Mouse (Mus musculus): ENCODE measurements around the gene Adat1. TPM values are rescaled to one million over a fixed set of nuclear protein-coding genes. Genes with fewer than 3 reads are reported as not detected.

Adat1 gene
- total RNA-seq, 2 experiments from 2014 or later = 6.7 to 23.7 TPM

Other genes with a start within 250 kb of the Adat1 start
- gene Bcar1, start 248.5 kb downstream of the Adat1 start, total RNA-seq (2014; fragmentation: Nextera tagmentation) = 0.17 TPM in 1 of 2 replicates, not detected in the other
- gene Bcar1, start 248.5 kb downstream of the Adat1 start, total RNA-seq (2017) = not detected in 2 replicates
- gene Cfdp1, start 138.0 kb downstream of the Adat1 start, total RNA-seq (2014; fragmentation: Nextera tagmentation) = 159 and 214 TPM in 2 replicates
- gene Cfdp1, start 138.0 kb downstream of the Adat1 start, total RNA-seq (2017) = 339 and 404 TPM in 2 replicates
- 4.4 and 5.0 TPM in 2 replicates for gene Tmem170, start 115.6 kb downstream of the Adat1 start, total RNA-seq (2014; fragmentation: Nextera tagmentation)
- 3.7 and 4.3 TPM in 2 replicates for gene Tmem170, start 115.6 kb downstream of the Adat1 start, total RNA-seq (2017)
- not detected in 2 replicates for gene Chst5, start 81.9 kb downstream of the Adat1 start, total RNA-seq (2014; fragmentation: Nextera tagmentation)
- not detected in 2 replicates for gene Chst5, start 81.9 kb downstream of the Adat1 start, total RNA-seq (2017)
- gene Tmem231, start 58.4 kb downstream of the Adat1 start, total RNA-seq (2014; fragmentation: Nextera tagmentation) = 2.5 and 3.9 TPM in 2 replicates
- gene Tmem231, start 58.4 kb downstream of the Adat1 start, total RNA-seq (2017) = 1.6 and 2.1 TPM in 2 replicates
- 42.6 and 55.5 TPM in 2 replicates for gene Gabarapl2, start 51.6 kb downstream of the Adat1 start, total RNA-seq (2014; fragmentation: Nextera tagmentation)
- gene Gabarapl2, start 51.6 kb downstream of the Adat1 start, total RNA-seq (2017) = 29.1 and 32.9 TPM in 2 replicates
- gene Kars, start 19.0 kb upstream of the Adat1 start, total RNA-seq (2014; fragmentation: Nextera tagmentation) = 164 and 171 TPM in 2 replicates
- gene Kars, start 19.0 kb upstream of the Adat1 start, total RNA-seq (2017) = 220 and 274 TPM in 2 replicates
- 11.3 and 12.0 TPM in 2 replicates for gene Terf2ip, start 19.1 kb upstream of the Adat1 start, total RNA-seq (2014; fragmentation: Nextera tagmentation)
- gene Terf2ip, start 19.1 kb upstream of the Adat1 start, total RNA-seq (2017) = 14.5 and 16.8 TPM in 2 replicates
- not detected in 2 replicates for gene Gm6793, start 22.7 kb upstream of the Adat1 start, total RNA-seq (2014; fragmentation: Nextera tagmentation)
- not detected in 2 replicates for gene Gm6793, start 22.7 kb upstream of the Adat1 start, total RNA-seq (2017)

Data from megakaryocyte-erythroid progenitor cell, adult 5-6 weeks (primary cell).